ENCODE assay signal across 8 mouse cellular contexts in genomic region chr3:84952585-84953187, GRCm38 (mm10).
DNase-seq lines count a peak whose midpoint lies in the region; ATAC-seq and TF ChIP-seq lines count a peak whose summit lies in the region.

No protein-coding gene starts in this region.

- H3K4me2 ChIP-seq in heart, postnatal 0 days (ENCODE audit: low read depth, low read length): peak overlapping the region; percentile 57
- H3K4me2 ChIP-seq in forebrain, postnatal 0 days (ENCODE audit: low read depth): peak overlapping the region; percentile 58
- peak overlapping the region; percentile 56 for H3K4me2 ChIP-seq in midbrain, embryonic 14.5 days (ENCODE audit: low read length)

- peaks cover 8% of the 10 kb centered on the region for H3K4me1 ChIP-seq in heart, postnatal 0 days (ENCODE audit: control insufficient read depth, insufficient read depth)
- 0 out of 2 replicates have a peak, but pooled peaks cover 5% of the 10 kb centered on the region for H3K4me1 ChIP-seq in forebrain, postnatal 0 days (ENCODE audit: insufficient read depth)
- H3K4me1 ChIP-seq in midbrain, embryonic 14.5 days (ENCODE audit: control insufficient read depth, insufficient read depth, low read length): peaks cover 21% of the 10 kb centered on the region; the same call in 1 of the 2 replicates

- peak overlapping the region; percentile 22; the same call in 1 of the 2 replicates for H3K9ac ChIP-seq in heart, postnatal 0 days (replicated peaks; ENCODE audit: low read depth, low read length)
- H3K9ac ChIP-seq in forebrain, postnatal 0 days: peak overlapping the region; percentile 80
- H3K9ac ChIP-seq in midbrain, embryonic 14.5 days (replicated peaks; ENCODE audit: low read length): peak overlapping the region; percentile 61

- peak overlapping the region; percentile 31 for H3K4me3 ChIP-seq in heart, postnatal 0 days (ENCODE audit: low read depth, low read length)
- peak overlapping the region; percentile 60 for H3K4me3 ChIP-seq in forebrain, postnatal 0 days (ENCODE audit: low read depth, low read length)
- peak overlapping the region; percentile 45 for H3K4me3 ChIP-seq in midbrain, embryonic 14.5 days (replicated peaks; ENCODE audit: low read depth, low read length)

- ATAC-seq in heart, postnatal 0 days (ENCODE audit: insufficient read depth, low read depth): no peak
- peak; percentile 36; the same call in 1 of the 2 replicates for ATAC-seq in forebrain, postnatal 0 days
- ATAC-seq in midbrain, embryonic 14.5 days (ENCODE audit: low FRiP score, low TSS enrichment): no peak

- H3K27ac ChIP-seq in heart, postnatal 0 days (ENCODE audit: low read depth): peak overlapping the region; percentile 22; the same call in 1 of the 2 replicates
- H3K27ac ChIP-seq in forebrain, postnatal 0 days (ENCODE audit: low read depth, low read length): peak overlapping the region; percentile 91
- H3K27ac ChIP-seq in midbrain, embryonic 14.5 days (replicated peaks; ENCODE audit: low read depth, low read length): peak overlapping the region; percentile 80

- no peaks in the 10 kb centered on the region for H3K36me3 ChIP-seq in heart, postnatal 0 days (replicated peaks; ENCODE audit: control insufficient read depth, insufficient read depth, low read length)
- H3K36me3 ChIP-seq in forebrain, postnatal 0 days (ENCODE audit: insufficient read depth): no peaks in the 10 kb centered on the region
- H3K36me3 ChIP-seq in midbrain, embryonic 14.5 days (ENCODE audit: control insufficient read depth, insufficient read depth, low read length): no peaks in the 10 kb centered on the region

- intact Hi-C loops in heart, postnatal 25 days (cut with DNase I): no loop called here
- intact Hi-C loops in left cerebral cortex, postnatal 10 days (cut with DNase I): loop anchor here (10.0 kb wide), 1 partner anchor 712 kb away; no protein-coding TSS in a partner anchor

- TF ChIP-seq CTCF in heart, postnatal 0 days (IDR thresholded peaks at IDR 0.05; ENCODE audit: low read depth): no peak
- no peak for TF ChIP-seq CTCF in forebrain, postnatal 0 days (IDR thresholded peaks at IDR 0.05; ENCODE audit: low read depth)

- DNase-seq in heart, postnatal 0 days (ENCODE audit: low spot score): peak; percentile 4
- DNase-seq in heart, postnatal 25 days (ENCODE audit: low spot score): no peak
- DNase-seq in brain, adult 2 months (ENCODE audit: low read depth, low spot score): peak; percentile 67
- peak; percentile 62 for DNase-seq in forebrain, postnatal 0 days
- peak; percentile 52 for DNase-seq in midbrain, embryonic 14.5 days
- DNase-seq in embryo, embryonic 11 days: no peak
- no peak for DNase-seq in left cerebral cortex, postnatal 10 days (ENCODE audit: extremely low spot score in 1 of 2, low spot score in 2 of 2)
- no peak for DNase-seq in adipocyte (ENCODE audit: low spot score)

- H3K9me3 ChIP-seq in heart, postnatal 0 days (replicated peaks; ENCODE audit: control insufficient read depth, low read length): no peaks in the 10 kb centered on the region
- no peaks in the 10 kb centered on the region for H3K9me3 ChIP-seq in forebrain, postnatal 0 days (ENCODE audit: low read length)
- H3K9me3 ChIP-seq in midbrain, embryonic 14.5 days (ENCODE audit: control insufficient read depth, low read length): no peaks in the 10 kb centered on the region

- 65% methylated on average over 7 of the region's 7 CpGs for WGBS in heart, postnatal 0 days
- 14% methylated on average over 7 of the region's 7 CpGs for WGBS in forebrain, postnatal 0 days
- 42% methylated on average over 7 of the region's 7 CpGs for WGBS in midbrain, embryonic 14.5 days

- no peaks in the 10 kb centered on the region for H3K27me3 ChIP-seq in heart, postnatal 0 days (ENCODE audit: control insufficient read depth, insufficient read depth, low read length)
- no peaks in the 10 kb centered on the region for H3K27me3 ChIP-seq in forebrain, postnatal 0 days (ENCODE audit: insufficient read depth, low read length)
- H3K27me3 ChIP-seq in midbrain, embryonic 14.5 days (ENCODE audit: control insufficient read depth, insufficient read depth, low read length): no peaks in the 10 kb centered on the region

- no peak for TF ChIP-seq EP300 in heart, postnatal 0 days (IDR thresholded peaks at IDR 0.05; ENCODE audit: low read depth)

Comparison
In these comparisons a context has a peak if more than half of its experiments do, and no peak if none do; other contexts are left out.
1. DNase-seq: peak in heart, postnatal 0 days (single experiment), brain, adult 2 months (single experiment), forebrain, postnatal 0 days (single experiment) and midbrain, embryonic 14.5 days (single experiment); none in heart, postnatal 25 days (single experiment), embryo, embryonic 11 days (single experiment), left cerebral cortex, postnatal 10 days (0 of 2) and adipocyte (single experiment).
2. H3K27ac ChIP-seq: peak in every context shown above with its lines; median percentile 91 in forebrain, postnatal 0 days; 80 in midbrain, embryonic 14.5 days; 22 in heart, postnatal 0 days.
3. H3K9ac ChIP-seq: peak in every context shown above with its lines; median percentile 80 in forebrain, postnatal 0 days; 61 in midbrain, embryonic 14.5 days; 22 in heart, postnatal 0 days.
4. Peak in every context shown above with its lines, with median percentiles within 50 percentile points of each other: H3K4me2 ChIP-seq and H3K4me3 ChIP-seq.